ENCODE assay signal across 19 mouse cellular contexts in the genomic region with DNA sequence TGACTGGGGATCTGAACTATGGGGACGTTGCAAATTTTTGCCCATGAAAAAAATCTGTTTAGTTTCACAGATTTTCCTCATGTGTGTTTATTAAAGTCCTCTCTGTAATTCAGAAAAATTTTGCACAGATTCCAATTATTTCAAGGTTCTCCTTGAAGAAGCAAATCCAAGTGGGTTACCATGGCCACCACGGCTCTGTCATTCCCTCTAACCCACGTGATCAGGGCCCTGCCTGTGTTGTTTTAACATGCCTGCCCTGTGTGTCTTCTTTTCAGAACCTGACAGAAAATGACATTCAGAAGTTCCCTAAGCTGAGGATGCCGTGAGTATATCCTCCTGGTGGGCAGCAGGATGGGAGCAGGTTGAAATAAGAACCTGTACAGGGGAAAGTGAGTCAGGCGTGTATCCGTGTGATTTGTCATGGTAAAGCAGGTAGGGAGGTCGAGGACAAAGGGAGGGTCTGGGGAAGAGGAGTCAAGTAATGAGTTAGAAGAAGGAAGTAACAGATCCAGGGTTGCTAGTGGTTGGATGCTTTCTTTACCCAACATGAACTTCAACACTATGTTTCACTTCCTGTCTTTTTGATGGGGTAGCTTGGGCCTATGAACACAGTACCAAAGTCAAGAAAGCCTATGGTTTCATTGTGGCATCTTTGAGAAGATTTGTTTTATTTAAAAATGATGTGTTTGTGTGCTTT. TPM values are rescaled to one million over a fixed set of nuclear protein-coding genes. Genes with fewer than 3 reads are reported as not detected.
DNase-seq lines count a peak whose midpoint lies in the region; ATAC-seq and TF ChIP-seq lines count a peak whose summit lies in the region.
"Had no signal": no experiment of that assay in that cellular context is flagged by ENCODE, and none has a peak within 500 bp of the region (broad histone marks: within the 10 kb centered on the region; RNA-seq: fewer than 3 reads in every experiment).

No protein-coding gene starts in this region.

- TF ChIP-seq CTCF in layer of hippocampus, adult 2 months (conservative IDR thresholded peaks at IDR 0.05): no peak

- H3K4me3 ChIP-seq in layer of hippocampus, adult 2 months: no peak overlapping the region
- H3K4me3 ChIP-seq: embryonic facial prominence, embryonic 10.5 days; heart, embryonic 15.5 days; hindbrain, embryonic 13.5 days; lung, embryonic 15.5 days; midbrain, embryonic 10.5 days had no signal

- ATAC-seq in activated CD4-positive, CD25-positive, alpha-beta regulatory T cell, adult 4 months: peak; percentile 38
- ATAC-seq in megakaryocyte progenitor cell, adult 5-6 weeks (replicated peaks; ENCODE audit: poor library complexity): peak; percentile 53
- ATAC-seq: Patski had no signal

- no peak overlapping the region for H3K27ac ChIP-seq in layer of hippocampus, adult 2 months
- H3K27ac ChIP-seq: embryonic facial prominence, embryonic 10.5 days; heart, embryonic 15.5 days; hindbrain, embryonic 13.5 days; lung, embryonic 15.5 days; midbrain, embryonic 10.5 days had no signal

- DNase-seq in layer of hippocampus, adult 2 months (ENCODE audit: low spot score in 2 of 2): peak; percentile 15 to 16
- no peak for DNase-seq in layer of hippocampus, adult 9-10 months (ENCODE audit: low spot score)
- DNase-seq in A20 (ENCODE audit: low read depth, low spot score): peak; percentile 48
- DNase-seq in heart, adult 9 months (ENCODE audit: low spot score in 2 of 2): no peak
- DNase-seq in lung, postnatal 25 days (ENCODE audit: low spot score): no peak
- DNase-seq: cerebellum, postnatal 14 days; kidney, adult 8-10 months; liver had no signal

RNA-seq across cellular contexts. Expression of a gene that starts 7.5 kb away (rescaled TPM):
- 1 to 10 TPM; 3.5 TPM for total RNA-seq in layer of hippocampus, adult 2 months (2021)
- 100 to 1,000 TPM; 461 to 468 TPM for polyA plus RNA-seq in activated CD4-positive, CD25-positive, alpha-beta regulatory T cell, adult 4 months (2017; shearing (Covaris generic))
- total RNA-seq in megakaryocyte progenitor cell, adult 5-6 weeks (2015): 67.6 and 73.6 TPM in 2 replicates
- 26.1 and 29.5 TPM in 2 replicates for total RNA-seq in megakaryocyte progenitor cell, adult 5-6 weeks (2017)
- polyA plus RNA-seq: Patski had no signal

RNA-seq across cellular contexts. Expression of a gene that starts 44.2 kb away (rescaled TPM):
- not detected for total RNA-seq in layer of hippocampus, adult 2 months (2021)
- 1 to 10 TPM; 4.4 to 9.0 TPM for polyA plus RNA-seq in activated CD4-positive, CD25-positive, alpha-beta regulatory T cell, adult 4 months (2017; shearing (Covaris generic))
- not detected in 2 replicates for total RNA-seq in megakaryocyte progenitor cell, adult 5-6 weeks (2015)
- total RNA-seq in megakaryocyte progenitor cell, adult 5-6 weeks (2017): not detected in 2 replicates
- total RNA-seq: adrenal gland, adult 18-20 months; left cerebral cortex, adult 8-10 months had no signal
- polyA plus RNA-seq: embryonic facial prominence, embryonic 10.5 days; heart, embryonic 15.5 days; large intestine, adult 2 months; midbrain, embryonic 10.5 days; Patski had no signal

Comparison
In these comparisons a context has a peak if more than half of its experiments do, and no peak if none do; other contexts are left out.
1. DNase-seq: peak in layer of hippocampus, adult 2 months (2 of 2) and A20 (single experiment); none in layer of hippocampus, adult 9-10 months (single experiment), heart, adult 9 months (0 of 2) and lung, postnatal 25 days (single experiment).
2. RNA of a gene that starts 7.5 kb away (total RNA-seq): 26.1 to 73.6 TPM in megakaryocyte progenitor cell, adult 5-6 weeks; 3.5 TPM in layer of hippocampus, adult 2 months; every median in the first group is over 4 times any median in the second.